Mouse (Mus musculus) olfactory bulb, adult 2 months (tissue): ENCODE results near the gene Ears2.

Source experiments
- CTCF ChIP-seq: fragments of 200-500 bp; IDR thresholded peaks from 2 replicates; pipeline ENCODE4 v1.5.1; 2012; ENCODE audit warnings: low read depth, mild to moderate bottlenecking, low read length, moderate library complexity; ENCODE audit not compliant: insufficient read depth
- POLR2A ChIP-seq: fragments of 200-500 bp; IDR thresholded peaks from 2 replicates; pipeline ENCODE4 v1.6.1; 2012; ENCODE audit warnings: mild to moderate bottlenecking, low read depth, low read length, moderate library complexity; ENCODE audit not compliant: insufficient read depth

- no peak for TF ChIP-seq CTCF
- no peak for TF ChIP-seq POLR2A
Observed at GRCm38 (mm10) chr7:122108206-122108605, 41.1 kb upstream of the Ears2 start.
